Mouse (Mus musculus): ENCODE results near the gene Nrd1. TPM values are rescaled to one million over a fixed set of nuclear protein-coding genes. Genes with fewer than 3 reads are reported as not detected.
A peak's percentile ranks its signal among the peaks of the same experiment; 100 is the strongest.

The Nrd1 gene
- 78.0 and 83.4 TPM in 2 replicates for polyA plus RNA-seq (2015; fragmentation: Nextera tagmentation; extraction: Ambion mirVana)

DNA sequence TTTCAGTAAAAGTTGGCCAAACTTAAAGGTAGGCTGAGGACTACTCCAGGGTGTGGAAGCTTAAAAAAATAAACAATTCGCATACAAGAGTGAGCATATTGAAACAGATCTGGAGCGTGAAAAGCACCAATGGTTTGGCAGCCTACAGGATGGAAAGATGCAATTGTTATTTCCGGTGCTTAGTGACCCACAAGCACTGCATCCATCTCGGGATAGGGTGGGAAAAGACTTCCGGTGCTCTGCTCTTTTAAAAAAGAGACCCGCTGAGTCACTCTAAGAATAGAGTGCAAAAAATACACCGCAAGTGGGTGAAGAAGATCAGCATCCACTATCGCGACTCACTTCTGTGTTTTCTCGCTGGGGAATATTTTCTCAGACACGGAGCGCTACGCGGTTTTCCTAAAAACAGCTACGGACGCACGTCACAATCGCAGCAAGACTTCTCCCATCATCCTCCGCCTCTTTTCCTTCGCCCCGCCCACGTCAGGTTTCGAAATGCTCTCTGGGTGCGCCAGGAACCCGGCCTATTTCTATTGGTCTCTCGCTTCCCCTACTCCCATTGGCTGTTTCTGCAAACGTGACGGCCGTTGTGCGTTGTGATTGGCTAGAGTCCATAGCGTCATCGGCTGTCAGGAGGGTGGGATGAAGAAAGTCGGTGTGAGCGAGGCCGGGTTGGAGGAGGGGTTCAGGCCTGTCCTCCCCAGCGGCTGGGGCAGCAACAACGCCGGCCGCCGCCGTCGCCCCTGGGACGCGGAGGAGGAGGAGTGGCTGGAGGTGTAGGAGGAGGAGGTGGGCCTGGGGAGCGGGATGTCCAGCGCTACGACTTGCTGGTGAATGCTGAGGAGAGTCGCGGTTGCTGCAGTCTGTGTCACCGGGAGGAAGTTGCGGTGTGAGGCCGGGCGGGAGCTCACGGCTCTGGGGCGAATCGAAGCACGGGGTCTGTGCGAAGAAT is at the start of gene Nrd1:
Gene Nrd1 (plus strand): TSS at position 657 of the 952 bp plus-strand sequence.
- Histone ChIP-seq H3K9ac (replicated peaks) (peak within 1 kb of the TSS; percentile 92), H3K4me3 (peak within 1 kb of the TSS; percentile 80), H3K36me3 (no peaks in the 10 kb centered on the region), H3K27ac (replicated peaks) (peak within 1 kb of the TSS; percentile 91), H3K4me1 (peaks cover 33% of the 10 kb centered on the region), H3K9me3 (no peaks in the 10 kb centered on the region), H3K27me3 (0 out of 2 replicates have a peak, but pooled peaks cover 2% of the 10 kb centered on the region), H3K4me2 (replicated peaks) (peak within 1 kb of the TSS; percentile 89)
- ATAC-seq (replicated peaks) = peak; percentile 99
- WGBS = under 1% methylated on average over 58 of the region's 58 CpGs

DNA sequence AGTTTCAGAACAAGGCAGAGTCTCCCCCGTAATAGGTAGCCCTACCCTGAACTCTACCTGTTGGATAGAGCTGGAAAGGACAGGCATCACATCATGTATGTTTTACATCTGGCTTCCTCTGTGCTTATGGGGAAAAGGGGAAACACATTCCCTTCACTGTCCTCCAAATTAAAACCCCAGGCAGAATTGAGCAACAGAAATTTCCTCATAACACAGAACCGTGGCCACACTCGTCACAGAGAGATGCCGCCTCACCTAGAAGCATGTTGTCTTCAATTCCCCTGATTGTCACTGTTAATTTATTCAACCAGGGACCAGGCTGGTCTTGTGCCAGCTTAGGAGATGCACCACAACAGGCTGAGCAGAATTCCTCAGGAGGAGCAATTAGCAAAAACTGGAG is 48.8 kb upstream of the Nrd1 start:
- H3K4me3 ChIP-seq = no peak overlapping the region
- no peak overlapping the region for H3K27ac ChIP-seq (replicated peaks)
- ATAC-seq (replicated peaks) = no peak
- no peaks in the 10 kb centered on the region for H3K36me3 ChIP-seq
- peaks cover 8% of the 10 kb centered on the region; the same call in 1 of the 2 replicates for H3K4me1 ChIP-seq
- H3K9ac ChIP-seq (replicated peaks) = no peak overlapping the region
- no peaks in the 10 kb centered on the region for H3K27me3 ChIP-seq
- H3K9me3 ChIP-seq = no peaks in the 10 kb centered on the region
- WGBS = 75% methylated on average over 4 of the region's 4 CpGs
- H3K4me2 ChIP-seq (replicated peaks) = no peak overlapping the region

DNA sequence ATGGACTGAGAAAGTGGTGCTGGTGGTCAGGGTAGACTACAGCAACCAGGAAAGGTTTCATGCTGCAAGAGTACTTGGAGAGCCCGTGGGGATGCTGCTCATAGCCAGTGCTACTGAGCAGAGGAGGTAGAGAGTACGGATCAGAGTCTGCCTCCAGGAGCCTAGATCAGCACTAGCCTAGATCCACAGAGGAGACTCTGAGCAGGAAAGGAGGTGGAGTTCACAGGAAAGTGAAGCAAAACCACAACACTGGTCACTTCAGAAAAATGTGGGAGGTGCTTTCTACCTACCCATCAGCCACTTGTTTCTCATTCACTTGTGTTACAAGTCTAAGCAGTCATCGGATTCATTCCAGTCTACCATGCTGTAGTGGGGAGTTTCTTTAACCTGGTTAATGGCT is 40.8 kb upstream of the Nrd1 start:
- Histone ChIP-seq H3K9me3 (no peaks in the 10 kb centered on the region), H3K9ac (replicated peaks) (no peak overlapping the region), H3K4me1 (no peaks in the 10 kb centered on the region), H3K27me3 (no peaks in the 10 kb centered on the region), H3K36me3 (no peaks in the 10 kb centered on the region), H3K4me2 (replicated peaks) (no peak overlapping the region), H3K4me3 (no peak overlapping the region), H3K27ac (replicated peaks) (no peak overlapping the region)
- ATAC-seq (replicated peaks) = no peak
- 92% methylated on average over 3 of the region's 3 CpGs for WGBS

DNA sequence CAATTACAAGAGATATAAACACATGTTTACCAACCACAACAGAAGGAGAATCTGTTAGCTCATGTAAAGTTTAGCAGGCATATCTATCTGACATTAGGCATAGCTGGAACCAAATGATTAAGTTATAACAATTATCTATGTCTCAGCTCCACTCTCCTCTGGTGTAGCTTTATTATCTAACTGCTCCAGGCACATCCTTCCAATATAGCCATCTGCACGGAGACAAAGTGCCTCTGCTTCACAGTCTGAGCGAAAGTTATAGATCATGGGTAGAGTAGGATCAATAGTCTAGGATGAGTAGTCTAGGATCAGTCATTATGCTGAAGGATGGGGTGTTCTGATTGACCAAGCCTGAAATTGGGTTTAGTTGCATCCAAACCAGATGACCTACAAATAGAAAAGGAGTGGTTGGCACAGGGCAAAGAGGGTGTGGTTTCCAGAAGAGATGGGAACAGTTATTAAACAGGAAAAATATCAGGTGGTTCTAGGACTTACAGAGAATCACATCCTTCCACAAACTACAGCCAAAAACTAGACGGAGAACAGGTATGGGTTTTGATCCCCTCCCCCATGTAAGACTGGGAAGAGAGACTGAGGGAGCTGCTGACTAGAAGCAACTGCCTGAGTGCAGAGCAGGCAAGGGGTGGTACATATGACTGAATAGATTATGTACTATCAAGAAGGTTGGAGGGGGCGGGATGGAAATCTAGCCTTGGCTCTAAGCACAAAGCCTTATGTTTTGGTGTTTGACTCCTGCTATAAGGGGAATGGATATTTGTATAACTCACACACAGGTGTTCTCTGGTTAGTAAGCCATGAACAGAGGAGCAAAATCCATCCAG is 39.6 kb upstream of the Nrd1 start:
- Histone ChIP-seq H3K4me3 (no peak overlapping the region), H3K9ac (replicated peaks) (no peak overlapping the region), H3K36me3 (no peaks in the 10 kb centered on the region), H3K4me1 (no peaks in the 10 kb centered on the region), H3K4me2 (replicated peaks) (no peak overlapping the region), H3K27me3 (no peaks in the 10 kb centered on the region), H3K27ac (replicated peaks) (no peak overlapping the region), H3K9me3 (no peaks in the 10 kb centered on the region)
- no peak for ATAC-seq (replicated peaks)
- 89% methylated on average over 4 of the region's 4 CpGs for WGBS

DNA sequence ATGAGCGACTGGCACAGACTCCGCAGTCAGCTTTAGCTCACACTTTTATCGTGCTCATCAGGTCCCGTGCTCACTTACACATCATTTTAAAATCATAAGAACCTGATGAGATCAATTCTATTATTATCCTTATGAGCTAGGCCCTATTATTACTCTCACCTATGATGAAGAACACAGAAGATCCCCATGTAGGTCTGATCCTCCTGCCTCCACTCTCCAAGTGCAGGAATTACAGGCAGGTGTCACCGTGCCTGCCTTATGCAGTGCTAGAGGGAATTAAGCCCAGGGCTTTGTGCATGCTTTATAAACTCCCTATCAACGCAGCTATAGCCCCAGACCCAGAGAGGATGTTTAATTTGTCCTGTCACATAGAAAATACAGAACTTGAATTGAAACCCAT is 37.4 kb upstream of the Nrd1 start:
- no peak for ATAC-seq (replicated peaks)
- H3K9me3 ChIP-seq = no peaks in the 10 kb centered on the region
- H3K4me3 ChIP-seq = no peak overlapping the region
- H3K36me3 ChIP-seq = no peaks in the 10 kb centered on the region
- no peaks in the 10 kb centered on the region for H3K4me1 ChIP-seq
- no peak overlapping the region for H3K4me2 ChIP-seq (replicated peaks)
- WGBS = 85% methylated on average over 6 of the region's 6 CpGs
- no peak overlapping the region for H3K9ac ChIP-seq (replicated peaks)
- no peak overlapping the region for H3K27ac ChIP-seq (replicated peaks)
- no peaks in the 10 kb centered on the region for H3K27me3 ChIP-seq

DNA sequence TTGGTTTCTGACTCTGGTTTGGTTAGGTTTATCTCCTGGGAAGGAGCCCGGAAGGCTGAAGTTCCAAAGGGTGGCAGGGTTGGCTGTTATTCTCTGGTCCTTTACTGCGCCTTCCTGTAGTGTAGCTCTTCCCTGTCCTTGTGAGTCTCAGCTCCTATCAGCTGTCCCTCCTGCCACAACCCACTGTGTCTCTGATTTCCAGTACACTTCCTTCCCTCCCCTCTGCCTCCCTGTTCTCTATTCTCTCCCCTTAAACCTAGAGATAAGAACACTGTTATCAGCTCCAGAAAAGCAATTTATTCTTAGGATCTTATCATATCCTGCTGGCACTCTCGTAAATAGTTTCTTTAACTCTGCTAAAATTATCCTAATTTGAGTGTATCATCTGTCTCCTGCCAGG is 30.9 kb upstream of the Nrd1 start:
- no peak overlapping the region for H3K9ac ChIP-seq (replicated peaks)
- no peaks in the 10 kb centered on the region for H3K36me3 ChIP-seq
- no peak overlapping the region for H3K27ac ChIP-seq (replicated peaks)
- H3K4me3 ChIP-seq = no peak overlapping the region
- no peak overlapping the region for H3K4me2 ChIP-seq (replicated peaks)
- H3K4me1 ChIP-seq = no peaks in the 10 kb centered on the region
- WGBS = 90% methylated on average over 3 of the region's 3 CpGs
- no peaks in the 10 kb centered on the region for H3K9me3 ChIP-seq
- no peaks in the 10 kb centered on the region for H3K27me3 ChIP-seq
- no peak for ATAC-seq (replicated peaks)

DNA sequence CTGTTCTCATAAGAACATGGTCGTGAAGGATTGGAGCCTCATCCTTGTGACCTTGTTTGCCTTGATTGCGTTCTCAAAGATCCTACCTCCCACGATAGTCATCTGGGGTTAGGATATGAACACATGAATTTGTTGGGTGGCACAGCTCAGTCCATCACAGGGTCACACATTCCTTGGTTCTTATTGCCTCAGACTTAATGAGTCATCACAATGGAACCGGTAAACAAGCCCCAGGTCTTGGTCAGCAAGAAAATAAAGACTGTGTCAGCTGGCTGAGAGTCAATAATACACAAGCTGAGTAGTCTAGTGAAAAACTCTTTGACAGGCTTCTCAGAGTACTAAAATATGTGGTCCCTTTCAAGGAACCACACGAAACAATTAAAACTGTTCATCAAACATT is 29.4 kb upstream of the Nrd1 start:
- Histone ChIP-seq H3K4me1 (no peaks in the 10 kb centered on the region), H3K27me3 (no peaks in the 10 kb centered on the region), H3K9ac (replicated peaks) (no peak overlapping the region), H3K4me2 (replicated peaks) (no peak overlapping the region), H3K36me3 (no peaks in the 10 kb centered on the region), H3K4me3 (no peak overlapping the region), H3K9me3 (no peaks in the 10 kb centered on the region), H3K27ac (replicated peaks) (no peak overlapping the region)
- ATAC-seq (replicated peaks) = no peak
- WGBS = 86% methylated on average over 5 of the region's 5 CpGs

DNA sequence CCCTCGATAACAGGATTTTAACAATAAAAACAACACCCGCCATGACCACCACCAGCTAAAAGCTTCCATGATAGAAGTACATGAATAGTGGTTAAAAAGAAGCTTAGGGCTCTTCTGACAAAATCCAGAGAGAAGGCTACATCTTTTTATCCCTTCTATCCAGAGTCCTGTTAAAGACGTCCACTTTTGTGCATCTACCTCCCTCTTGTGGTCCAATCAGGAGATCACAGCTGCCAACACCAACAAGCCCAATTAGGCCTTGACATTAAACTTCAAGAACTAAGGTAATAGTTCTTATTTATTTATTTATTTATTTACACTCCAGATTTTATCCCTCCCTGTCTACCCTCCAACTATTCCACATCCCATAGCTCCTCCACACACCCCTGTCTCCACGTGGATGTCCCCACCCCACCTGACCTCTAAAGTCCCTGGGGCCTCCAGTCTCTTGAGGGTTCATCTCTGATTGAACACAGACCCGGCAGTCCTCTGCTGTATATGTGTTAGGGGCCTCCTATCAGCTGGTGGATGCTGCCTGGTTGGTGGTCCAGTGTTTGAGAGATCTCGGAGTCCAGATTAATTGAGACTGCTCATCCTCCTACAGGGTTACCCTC is 23.9 kb upstream of the Nrd1 start:
- Histone ChIP-seq H3K27ac (replicated peaks) (no peak overlapping the region), H3K27me3 (no peaks in the 10 kb centered on the region), H3K36me3 (no peaks in the 10 kb centered on the region), H3K9ac (replicated peaks) (no peak overlapping the region), H3K4me1 (no peaks in the 10 kb centered on the region), H3K9me3 (no peaks in the 10 kb centered on the region), H3K4me3 (no peak overlapping the region), H3K4me2 (replicated peaks) (no peak overlapping the region)
- 43% methylated on average over 6 of the region's 6 CpGs for WGBS
- no peak; the same call in 1 of the 2 replicates for ATAC-seq (replicated peaks)

DNA sequence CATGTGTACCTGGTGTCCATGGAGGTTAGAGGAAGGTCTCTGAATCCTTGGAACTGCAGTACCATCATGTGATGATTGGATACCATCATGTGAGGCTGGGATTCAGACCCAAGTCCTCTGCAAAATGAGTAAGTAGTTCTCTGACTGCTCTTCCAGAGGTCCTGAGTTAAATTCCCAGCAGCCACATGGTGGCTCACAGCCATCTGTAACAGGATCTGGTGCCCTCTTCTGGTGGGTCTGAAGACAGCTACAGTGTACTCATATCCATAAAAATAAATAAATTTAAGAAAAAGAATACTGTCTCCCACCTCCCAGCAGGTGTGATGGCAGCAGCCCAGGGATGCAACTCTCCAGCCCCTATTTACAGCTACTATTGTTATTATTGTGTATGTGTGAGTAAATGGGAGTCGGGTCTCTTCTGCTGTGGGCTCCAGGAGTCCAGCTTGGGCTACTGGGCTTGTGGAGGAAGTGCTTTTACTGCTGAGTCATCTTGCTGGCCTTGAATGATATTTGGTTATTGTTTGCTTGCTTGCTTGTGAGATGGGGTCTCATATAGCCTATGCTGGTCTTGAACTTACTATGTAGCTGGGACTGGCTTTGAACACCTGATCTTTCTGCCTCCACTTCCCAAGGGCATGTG is 13.5 kb upstream of the Nrd1 start:
- H3K27ac ChIP-seq (replicated peaks) = no peak overlapping the region
- no peaks in the 10 kb centered on the region for H3K4me1 ChIP-seq
- no peak overlapping the region for H3K9ac ChIP-seq (replicated peaks)
- no peaks in the 10 kb centered on the region for H3K9me3 ChIP-seq
- 88% methylated on average over 1 of the region's 1 CpGs for WGBS
- H3K4me2 ChIP-seq (replicated peaks) = no peak overlapping the region
- no peaks in the 10 kb centered on the region for H3K27me3 ChIP-seq
- no peak for ATAC-seq (replicated peaks)
- no peaks in the 10 kb centered on the region for H3K36me3 ChIP-seq
- H3K4me3 ChIP-seq = no peak overlapping the region

DNA sequence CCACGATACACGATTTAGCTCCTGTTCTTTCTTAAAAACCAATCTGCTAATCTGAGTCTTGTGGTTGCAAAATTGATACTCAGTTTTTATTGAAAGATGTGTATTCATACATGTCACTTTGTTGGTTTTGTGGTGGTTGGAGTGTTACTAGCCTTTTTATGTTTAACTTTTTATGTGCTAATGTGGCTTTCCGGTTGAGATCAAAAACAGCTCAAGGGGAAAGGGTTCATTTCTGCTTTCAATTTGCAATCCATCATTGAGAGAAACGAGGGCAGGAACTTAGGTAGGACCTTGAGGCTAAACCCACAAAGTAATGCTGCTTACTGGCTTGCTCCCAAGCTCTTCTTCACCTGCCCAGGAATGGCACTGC is 13.0 kb upstream of the Nrd1 start:
- no peaks in the 10 kb centered on the region for H3K9me3 ChIP-seq
- H3K36me3 ChIP-seq = no peaks in the 10 kb centered on the region
- no peak overlapping the region for H3K9ac ChIP-seq (replicated peaks)
- no peaks in the 10 kb centered on the region for H3K4me1 ChIP-seq
- WGBS = 70% methylated on average over 4 of the region's 4 CpGs
- H3K27me3 ChIP-seq = no peaks in the 10 kb centered on the region
- ATAC-seq (replicated peaks) = no peak
- no peak overlapping the region for H3K4me3 ChIP-seq
- H3K4me2 ChIP-seq (replicated peaks) = no peak overlapping the region
- H3K27ac ChIP-seq (replicated peaks) = no peak overlapping the region

DNA sequence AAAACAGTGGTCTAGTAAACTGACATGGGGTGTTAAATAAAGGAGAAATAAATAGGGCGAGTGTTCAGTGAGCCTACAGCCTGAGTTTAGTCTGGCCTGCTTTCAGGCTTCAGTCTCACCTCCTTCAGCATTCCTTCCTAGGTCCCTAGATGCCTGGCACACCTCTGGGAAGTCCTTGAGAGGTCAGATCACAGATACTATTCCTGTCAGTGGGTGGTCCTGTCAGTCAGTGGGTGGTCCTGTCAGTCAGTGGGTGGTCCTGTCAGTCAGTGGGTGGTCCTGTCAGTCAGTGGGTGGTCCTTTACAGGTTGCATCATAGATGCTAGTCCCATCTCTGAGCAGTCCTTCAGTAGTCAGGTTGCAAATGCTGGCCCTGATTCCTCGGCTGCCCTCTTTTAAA is 11.0 kb upstream of the Nrd1 start:
- Histone ChIP-seq H3K9me3 (no peaks in the 10 kb centered on the region), H3K27ac (replicated peaks) (no peak overlapping the region), H3K4me3 (no peak overlapping the region), H3K4me2 (replicated peaks) (no peak overlapping the region), H3K27me3 (no peaks in the 10 kb centered on the region), H3K36me3 (no peaks in the 10 kb centered on the region), H3K4me1 (no peaks in the 10 kb centered on the region), H3K9ac (replicated peaks) (no peak overlapping the region)
- no peak for ATAC-seq (replicated peaks)
- WGBS = 62% methylated on average over 2 of the region's 2 CpGs
